ENCODE assay signal across 16 mouse cellular contexts in the genomic region with DNA sequence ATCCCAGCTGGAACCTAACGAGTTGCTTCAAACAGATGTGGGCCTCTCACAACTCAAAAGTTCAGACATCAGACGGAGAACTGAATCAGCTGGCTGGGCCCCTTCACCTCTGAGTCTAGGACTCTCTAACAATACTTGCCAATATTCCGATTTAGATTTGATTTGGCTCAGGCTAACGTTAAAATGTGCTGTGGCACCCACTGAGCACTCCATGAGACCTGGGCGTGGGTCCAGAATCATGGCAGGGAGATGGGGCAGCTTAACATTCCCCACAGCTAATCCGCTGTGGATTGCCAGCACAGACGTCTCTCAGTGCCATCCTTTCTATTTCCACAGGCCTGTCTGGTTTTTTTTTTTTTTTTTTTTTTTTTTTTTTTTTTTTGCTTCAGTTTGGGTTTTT. TPM values are rescaled to one million over a fixed set of nuclear protein-coding genes. Genes with fewer than 3 reads are reported as not detected.
DNase-seq lines count a peak whose midpoint lies in the region; ATAC-seq lines count a peak whose summit lies in the region.
"Had no signal": no experiment of that assay in that cellular context is flagged by ENCODE, and none has a peak within 500 bp of the region (broad histone marks: within the 10 kb centered on the region; RNA-seq: fewer than 3 reads in every experiment).

No protein-coding gene starts in this region.

- no peak for ATAC-seq in cerebellum, adult (ENCODE audit: insufficient number of reproducible peaks, low FRiP score, low TSS enrichment)
- no peak for ATAC-seq in hindbrain, embryonic 14.5 days (ENCODE audit: low FRiP score)
- no peak for ATAC-seq in monocyte, adult 5-6 weeks (replicated peaks; ENCODE audit: insufficient number of reproducible peaks, low FRiP score, low TSS enrichment, poor library complexity, severe bottlenecking)
- ATAC-seq: inflammation-experienced regulatory T-cells, adult 6 months had no signal

- H3K4me2 ChIP-seq in hindbrain, embryonic 14.5 days (replicated peaks): no peak overlapping the region
- H3K4me2 ChIP-seq: embryonic facial prominence, embryonic 15.5 days had no signal

- no peaks in the 10 kb centered on the region for H3K27me3 ChIP-seq in hindbrain, embryonic 14.5 days (ENCODE audit: control insufficient read depth, insufficient read depth, low read length)

- no peaks in the 10 kb centered on the region for H3K9me3 ChIP-seq in hindbrain, embryonic 14.5 days (ENCODE audit: control insufficient read depth, low read length)
- H3K9me3 ChIP-seq: embryonic facial prominence, embryonic 15.5 days had no signal

- H3K9ac ChIP-seq in hindbrain, embryonic 14.5 days: peak overlapping the region; percentile 28; the same call in 1 of the 2 replicates
- H3K9ac ChIP-seq: embryonic facial prominence, embryonic 15.5 days; liver, embryonic 14.5 days had no signal

- H3K36me3 ChIP-seq in hindbrain, embryonic 14.5 days (replicated peaks; ENCODE audit: control insufficient read depth, insufficient read depth): peaks cover 85% of the 10 kb centered on the region

- H3K27ac ChIP-seq in hindbrain, embryonic 14.5 days: no peak overlapping the region
- H3K27ac ChIP-seq: embryonic facial prominence, embryonic 15.5 days; kidney, postnatal 0 days; liver, embryonic 14.5 days had no signal

- no peak overlapping the region for H3K4me3 ChIP-seq in hindbrain, embryonic 14.5 days (replicated peaks; ENCODE audit: low read length)
- H3K4me3 ChIP-seq: embryonic facial prominence, embryonic 15.5 days had no signal

- peaks cover 55% of the 10 kb centered on the region for H3K4me1 ChIP-seq in hindbrain, embryonic 14.5 days (replicated peaks; ENCODE audit: control insufficient read depth, insufficient read depth, low read length)

- WGBS in hindbrain, embryonic 14.5 days: 55% methylated on average over 7 of the region's 7 CpGs

- DNase-seq in cerebellum, adult 9-11 months: peak; percentile 24
- DNase-seq in right cerebral cortex, postnatal 10 days (ENCODE audit: low spot score in 2 of 2): peak; percentile 52 to 58
- no peak for DNase-seq in right cerebral cortex, adult 18-20 months
- DNase-seq in hindbrain, embryonic 14.5 days (ENCODE audit: low spot score): no peak
- no peak for DNase-seq in gastrocnemius, postnatal 10 days
- no peak for DNase-seq in heart, postnatal 4 days
- DNase-seq: adrenal gland, adult 8-10 months; lung, postnatal 14 days had no signal

RNA-seq across cellular contexts. Expression of a gene that starts 5.8 kb away (rescaled TPM):
- polyA plus RNA-seq in hindbrain, embryonic 14.5 days (2014; fragmentation: Nextera tagmentation; extraction: Ambion mirVana): 15.8 and 24.9 TPM in 2 replicates
- 1 to 10 TPM; 5.0 to 7.9 TPM for total RNA-seq in gastrocnemius, postnatal 10 days (2021)
- total RNA-seq in monocyte, adult 5-6 weeks (2017): 1.8 to 2.2 TPM in 2 of 3 replicates, not detected in the other
- 1 to 10 TPM; 1.3 to 2.5 TPM for total RNA-seq in heart, postnatal 4 days (2021)
- total RNA-seq: granulocyte monocyte progenitor cell, adult 5-6 weeks had no signal
- polyA plus RNA-seq: inflammation-experienced regulatory T-cells, adult 6 months; liver, embryonic 14.5 days had no signal

RNA-seq across cellular contexts. Expression of a gene that starts 7.8 kb away (rescaled TPM):
- polyA plus RNA-seq in hindbrain, embryonic 14.5 days (2014; fragmentation: Nextera tagmentation; extraction: Ambion mirVana): 182 and 237 TPM in 2 replicates
- under 1 TPM; 0.49 to 0.61 TPM for total RNA-seq in gastrocnemius, postnatal 10 days (2021)
- 0.19 TPM in 1 of 3 replicates, not detected in the others for total RNA-seq in monocyte, adult 5-6 weeks (2017)
- under 1 TPM; 0.19 to 0.25 TPM for total RNA-seq in heart, postnatal 4 days (2021)
- total RNA-seq: granulocyte monocyte progenitor cell, adult 5-6 weeks had no signal

RNA-seq across cellular contexts. Expression of a gene that starts 42.2 kb away (rescaled TPM):
- polyA plus RNA-seq in hindbrain, embryonic 14.5 days (2014; fragmentation: Nextera tagmentation; extraction: Ambion mirVana): 0.89 and 1.2 TPM in 2 replicates
- total RNA-seq in gastrocnemius, postnatal 10 days (2021): not detected
- 0.43 TPM in 1 of 3 replicates, not detected in the others for total RNA-seq in monocyte, adult 5-6 weeks (2017)
- total RNA-seq in heart, postnatal 4 days (2021): not detected
- total RNA-seq: adrenal gland, adult 8-10 months; left cerebral cortex, postnatal 36 days had no signal

RNA-seq across cellular contexts. Expression of a gene that starts 42.8 kb away (rescaled TPM):
- polyA plus RNA-seq in hindbrain, embryonic 14.5 days (2014; fragmentation: Nextera tagmentation; extraction: Ambion mirVana): 58.4 and 59.9 TPM in 2 replicates
- total RNA-seq in gastrocnemius, postnatal 10 days (2021): 10 to 100 TPM; 42.3 to 54.0 TPM
- 54.6 to 77.8 TPM (median 70.4 TPM) in 3 replicates for total RNA-seq in monocyte, adult 5-6 weeks (2017)
- 10 to 100 TPM; 60.8 to 62.6 TPM for total RNA-seq in heart, postnatal 4 days (2021)

Comparison
In these comparisons a context has a peak if more than half of its experiments do, and no peak if none do; other contexts are left out.
1. DNase-seq: peak in cerebellum, adult 9-11 months (single experiment) and right cerebral cortex, postnatal 10 days (2 of 2); none in right cerebral cortex, adult 18-20 months (single experiment), hindbrain, embryonic 14.5 days (single experiment), gastrocnemius, postnatal 10 days (single experiment) and heart, postnatal 4 days (single experiment).